Mouse (Mus musculus) hindbrain, embryonic 14.5 days (tissue): ENCODE measurements around the gene Adarb2. TPM values are rescaled to one million over a fixed set of nuclear protein-coding genes. Genes with fewer than 3 reads are reported as not detected.

Source experiments
- ATAC-seq: fragments of 200-750 bp; cut with Nextera tagmentation; 2 replicates; pipeline ENCODE4 v1.8.0; 2017; ENCODE audit warnings: moderate number of reproducible peaks, mild to moderate bottlenecking, moderate TSS enrichment, moderate library complexity; ENCODE audit not compliant: low FRiP score
- DNase-seq: peaks from one replicate; pipeline ENCODE4 v3.0.0-alpha.2; 2015; ENCODE audit warnings: low spot score
- H3K27ac ChIP-seq: fragments of 300-500 bp; sonication (generic); 2 replicates; pipeline ENCODE4 v1.5.1; 2014; ENCODE audit warnings: mild to moderate bottlenecking, moderate library complexity
- H3K27me3 ChIP-seq: fragments of 300-500 bp; sonication (generic); 2 replicates; pipeline ENCODE4 v1.6.1; 2014; ENCODE audit warnings: mild to moderate bottlenecking, low read length, mixed read lengths; ENCODE audit not compliant: control insufficient read depth, insufficient read depth
- H3K36me3 ChIP-seq: fragments of 300-500 bp; sonication (generic); replicated peaks from 2 replicates; pipeline ENCODE4 v1.6.1; 2014; ENCODE audit not compliant: control insufficient read depth, insufficient read depth
- H3K4me1 ChIP-seq: fragments of 300-500 bp; sonication (generic); replicated peaks from 2 replicates; pipeline ENCODE4 v1.6.1; 2014; ENCODE audit warnings: antibody characterized with exemption, low read length, mixed read lengths; ENCODE audit not compliant: control insufficient read depth, insufficient read depth
- H3K4me2 ChIP-seq: fragments of 300-500 bp; sonication (generic); replicated peaks from 2 replicates; pipeline ENCODE4 v1.6.1; 2014; ENCODE audit warnings: mild to moderate bottlenecking, moderate library complexity
- H3K4me3 ChIP-seq: fragments of 300-500 bp; sonication (generic); replicated peaks from 2 replicates; pipeline ENCODE4 v1.5.1; 2014; ENCODE audit warnings: mild to moderate bottlenecking, low read length
- H3K9ac ChIP-seq: fragments of 300-500 bp; sonication (generic); 2 replicates; pipeline ENCODE4 v1.6.1; 2014
- H3K9me3 ChIP-seq: fragments of 300-500 bp; sonication (generic); 2 replicates; pipeline ENCODE4 v1.6.1; 2016; ENCODE audit warnings: low read length; ENCODE audit not compliant: control insufficient read depth
- WGBS: fragments of 180-500 bp; shearing (Covaris S2); extraction: QIAGEN DNeasy Blood & Tissue Kit; methylation state at CpG from one replicate; pipeline ENCODE4 v1.1.7; 2014; 5-methylcytosine and 5-hydroxymethylcytosine counted together
- polyA plus RNA-seq: library from polyadenylated mRNA; unstranded; fragments of >200 nt; fragmentation: Nextera tagmentation; extraction: Ambion mirVana; gene quantifications from 2 replicates; pipeline ENCODE4 v1.2.1, GENCODE M21; 2014

The Adarb2 gene
- polyA plus RNA-seq, 1 experiment from 2014 or later: 27.5 TPM

DNA sequence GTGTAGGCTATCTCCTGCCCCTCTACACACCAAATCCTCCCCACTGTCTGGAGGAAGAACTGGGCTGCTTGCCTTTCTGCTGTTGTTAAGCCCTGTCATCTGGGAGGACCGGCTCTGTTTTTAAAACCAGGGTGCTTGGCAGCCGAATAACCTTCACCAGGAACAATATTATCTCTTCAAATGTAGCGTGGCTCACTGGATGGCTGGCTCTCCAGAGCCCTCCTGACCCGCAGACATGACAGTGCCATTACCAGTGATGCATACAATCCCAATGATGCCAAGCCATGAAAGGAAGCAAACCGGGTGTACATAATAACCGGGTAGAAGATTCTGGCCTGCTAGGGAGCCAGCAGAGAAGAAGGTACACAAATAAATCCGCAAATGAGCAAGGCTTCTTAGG is 360.5 kb downstream of the Adarb2 start:
- Histone ChIP-seq H3K4me1 (0 out of 2 replicates have a peak, but pooled peaks cover 3% of the 10 kb centered on the region), H3K9ac (no peak overlapping the region), H3K36me3 (no peaks in the 10 kb centered on the region), H3K9me3 (no peaks in the 10 kb centered on the region), H3K4me2 (no peak overlapping the region), H3K27me3 (no peaks in the 10 kb centered on the region), H3K4me3 (no peak overlapping the region), H3K27ac (no peak overlapping the region)
- DNase-seq: no peak
- WGBS: 69% methylated on average over 7 of the region's 7 CpGs
- no peak for ATAC-seq

DNA sequence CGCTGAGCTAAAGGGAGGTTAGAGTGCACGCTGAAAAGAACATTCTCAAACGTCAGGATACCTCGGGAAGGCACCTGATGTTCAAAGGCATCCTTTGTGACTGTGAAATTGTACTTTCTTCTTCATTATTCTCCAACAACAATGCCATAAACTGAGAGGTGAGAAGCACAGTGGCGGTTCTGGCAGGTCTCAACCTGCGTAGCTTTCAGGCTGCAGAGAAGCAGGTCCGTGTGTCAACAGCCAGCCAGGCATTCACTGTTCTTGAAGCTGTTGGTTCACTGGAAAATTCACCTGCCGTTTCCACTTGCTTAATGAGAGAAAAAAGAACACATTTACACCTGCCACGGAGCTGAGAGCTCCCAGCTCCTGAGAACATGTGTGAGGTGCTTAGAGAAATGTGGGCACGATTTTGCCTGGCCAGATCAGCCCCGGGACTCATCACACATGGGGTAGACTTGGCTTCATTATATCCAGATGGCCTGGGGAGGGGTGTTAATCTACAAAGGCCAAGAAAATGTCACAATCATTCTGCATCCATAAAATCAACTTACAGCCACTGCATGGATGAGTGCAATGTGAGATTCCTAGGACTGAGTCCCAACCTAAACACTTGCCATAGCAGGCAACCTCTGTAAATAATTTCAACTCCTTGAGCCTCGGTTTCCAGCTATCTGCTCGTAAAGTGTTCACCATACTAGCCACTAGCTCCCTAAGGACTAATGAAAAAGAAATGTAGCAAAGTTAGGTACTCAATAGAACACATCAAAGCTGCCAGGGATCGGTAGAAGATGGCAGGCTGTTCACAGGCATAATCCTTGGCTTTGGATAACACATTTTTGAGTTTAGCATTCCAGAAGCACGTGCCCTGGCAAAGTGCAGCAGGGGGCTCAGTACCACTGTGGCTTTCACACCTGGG is 364.7 kb downstream of the Adarb2 start:
- ATAC-seq (no peak), DNase-seq (peak; percentile 38)
- WGBS: 56% methylated on average over 15 of the region's 15 CpGs
- no peaks in the 10 kb centered on the region for H3K27me3 ChIP-seq
- H3K9me3 ChIP-seq: no peaks in the 10 kb centered on the region
- H3K4me2 ChIP-seq: no peak overlapping the region
- 0 out of 2 replicates have a peak, but pooled peaks cover 3% of the 10 kb centered on the region for H3K4me1 ChIP-seq
- H3K36me3 ChIP-seq: no peaks in the 10 kb centered on the region
- H3K9ac ChIP-seq: no peak overlapping the region
- peak overlapping the region; percentile 14; the same call in 1 of the 2 replicates for H3K27ac ChIP-seq
- H3K4me3 ChIP-seq: no peak overlapping the region

- Histone ChIP-seq H3K27ac (no peak overlapping the region), H3K36me3 (no peaks in the 10 kb centered on the region), H3K27me3 (no peaks in the 10 kb centered on the region), H3K4me2 (no peak overlapping the region), H3K9ac (no peak overlapping the region), H3K9me3 (no peaks in the 10 kb centered on the region), H3K4me1 (0 out of 2 replicates have a peak, but pooled peaks cover 3% of the 10 kb centered on the region), H3K4me3 (no peak overlapping the region)
- DNase-seq (no peak), ATAC-seq (no peak)
- WGBS: 83% methylated on average over 13 of the region's 13 CpGs
These were observed 367.6 kb downstream of the Adarb2 start for GRCm38 (mm10) chr13:8570269-8570668.

DNA sequence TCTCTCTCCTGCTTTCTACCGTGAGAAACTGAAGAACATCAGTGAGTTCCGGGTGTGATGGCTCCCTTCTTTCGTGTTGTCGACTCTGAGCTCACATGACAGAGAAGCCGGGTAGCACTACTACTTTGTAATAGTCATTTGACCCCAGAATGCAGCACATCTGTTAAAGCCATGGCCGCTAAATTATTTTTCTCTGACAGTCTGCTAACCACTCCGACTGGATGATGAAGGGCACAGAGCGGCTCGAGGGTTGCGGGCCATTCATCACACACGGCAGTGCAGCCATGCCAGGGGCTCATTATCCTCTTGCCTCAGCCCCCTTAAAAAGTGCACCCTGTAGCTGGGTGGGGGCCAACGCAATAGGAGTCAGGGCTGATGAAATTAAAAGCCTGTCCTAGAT is 371.2 kb downstream of the Adarb2 start:
- DNase-seq: no peak
- H3K27me3 ChIP-seq: no peaks in the 10 kb centered on the region
- H3K27ac ChIP-seq: no peak overlapping the region
- ATAC-seq: no peak
- no peaks in the 10 kb centered on the region for H3K36me3 ChIP-seq
- no peaks in the 10 kb centered on the region for H3K4me1 ChIP-seq
- H3K4me2 ChIP-seq: no peak overlapping the region
- no peaks in the 10 kb centered on the region for H3K9me3 ChIP-seq
- no peak overlapping the region for H3K4me3 ChIP-seq
- H3K9ac ChIP-seq: no peak overlapping the region
- whole genome bisulfite sequencing: 75% methylated on average over 12 of the region's 12 CpGs

DNA sequence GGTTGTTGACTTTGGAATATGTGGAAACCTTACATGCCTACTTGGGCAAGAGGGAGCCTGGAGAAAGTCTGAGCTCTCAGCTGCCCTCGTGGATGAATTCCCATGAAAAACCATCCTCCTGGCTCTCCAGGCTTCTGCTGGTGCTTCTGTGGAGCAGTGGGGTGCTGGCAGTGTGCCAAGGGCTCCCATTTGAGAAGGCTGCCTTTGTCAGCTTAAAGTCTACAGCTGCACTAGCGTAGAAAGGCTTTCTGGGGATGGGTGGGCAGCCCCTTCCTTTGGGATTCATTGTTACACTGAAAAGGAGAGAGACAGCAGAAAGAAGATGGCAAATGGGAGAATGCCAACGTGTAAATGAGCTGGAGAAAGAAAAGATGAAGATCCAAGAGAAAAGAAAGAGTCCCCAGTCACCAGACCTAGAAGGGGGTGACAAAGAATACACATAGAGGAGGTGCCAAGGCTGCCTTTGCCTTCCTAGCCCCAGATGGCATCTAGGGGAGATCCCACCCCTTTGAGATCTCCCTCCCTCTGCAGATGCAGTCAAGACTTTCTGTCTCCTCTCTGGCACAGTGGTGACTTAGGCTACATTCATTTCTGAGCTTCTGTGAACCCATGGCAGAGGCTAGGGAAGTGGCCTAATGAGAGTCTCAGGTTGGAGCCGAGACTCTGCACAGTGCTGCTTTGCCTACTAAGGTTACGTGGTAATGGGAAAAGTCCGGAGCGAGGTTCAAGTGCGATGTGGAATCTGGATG is 381.8 kb downstream of the Adarb2 start:
- Histone ChIP-seq H3K4me1 (0 out of 2 replicates have a peak, but pooled peaks cover 6% of the 10 kb centered on the region), H3K9ac (no peak overlapping the region), H3K4me2 (no peak overlapping the region), H3K36me3 (no peaks in the 10 kb centered on the region), H3K9me3 (no peaks in the 10 kb centered on the region), H3K4me3 (no peak overlapping the region), H3K27me3 (no peaks in the 10 kb centered on the region), H3K27ac (no peak overlapping the region)
- WGBS: 73% methylated on average over 8 of the region's 8 CpGs
- peak; percentile 62; the same call in 1 of the 2 replicates for ATAC-seq
- no peak for DNase-seq

- Histone ChIP-seq H3K4me3 (no peak overlapping the region), H3K4me1 (0 out of 2 replicates have a peak, but pooled peaks cover 6% of the 10 kb centered on the region), H3K36me3 (no peaks in the 10 kb centered on the region), H3K9ac (no peak overlapping the region), H3K9me3 (no peaks in the 10 kb centered on the region), H3K27ac (no peak overlapping the region), H3K4me2 (no peak overlapping the region), H3K27me3 (no peaks in the 10 kb centered on the region)
- WGBS: 67% methylated on average over 7 of the region's 7 CpGs
- ATAC-seq (no peak), DNase-seq (no peak)
These were observed 384.8 kb downstream of the Adarb2 start for GRCm38 (mm10) chr13:8587447-8587846.

DNA sequence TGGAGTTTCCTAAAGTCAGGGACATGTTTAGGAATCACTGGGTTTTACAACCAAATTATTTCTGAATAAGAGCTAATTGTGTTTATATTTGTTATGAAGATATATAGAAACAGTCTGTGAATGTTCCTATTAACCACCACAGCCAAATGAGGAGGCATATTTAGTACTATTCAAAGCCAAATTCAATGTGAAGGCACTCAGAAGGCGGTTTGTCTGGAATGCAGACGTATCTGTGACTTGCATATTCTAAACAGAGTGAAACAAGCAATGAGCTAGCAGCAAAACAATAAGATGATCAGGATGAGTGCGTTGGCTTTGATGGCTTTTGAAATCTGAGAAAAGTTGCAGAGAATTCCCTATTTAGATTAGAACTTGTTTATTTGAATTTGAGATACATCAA is 387.8 kb downstream of the Adarb2 start:
- no peaks in the 10 kb centered on the region for H3K9me3 ChIP-seq
- no peak overlapping the region for H3K4me2 ChIP-seq
- WGBS: 70% methylated on average over 3 of the region's 3 CpGs
- DNase-seq (no peak), ATAC-seq (no peak)
- no peak overlapping the region for H3K4me3 ChIP-seq
- no peaks in the 10 kb centered on the region; the same call in 1 of the 2 replicates for H3K4me1 ChIP-seq
- no peak overlapping the region for H3K9ac ChIP-seq
- H3K27ac ChIP-seq: no peak overlapping the region
- no peaks in the 10 kb centered on the region for H3K27me3 ChIP-seq
- no peaks in the 10 kb centered on the region for H3K36me3 ChIP-seq

DNA sequence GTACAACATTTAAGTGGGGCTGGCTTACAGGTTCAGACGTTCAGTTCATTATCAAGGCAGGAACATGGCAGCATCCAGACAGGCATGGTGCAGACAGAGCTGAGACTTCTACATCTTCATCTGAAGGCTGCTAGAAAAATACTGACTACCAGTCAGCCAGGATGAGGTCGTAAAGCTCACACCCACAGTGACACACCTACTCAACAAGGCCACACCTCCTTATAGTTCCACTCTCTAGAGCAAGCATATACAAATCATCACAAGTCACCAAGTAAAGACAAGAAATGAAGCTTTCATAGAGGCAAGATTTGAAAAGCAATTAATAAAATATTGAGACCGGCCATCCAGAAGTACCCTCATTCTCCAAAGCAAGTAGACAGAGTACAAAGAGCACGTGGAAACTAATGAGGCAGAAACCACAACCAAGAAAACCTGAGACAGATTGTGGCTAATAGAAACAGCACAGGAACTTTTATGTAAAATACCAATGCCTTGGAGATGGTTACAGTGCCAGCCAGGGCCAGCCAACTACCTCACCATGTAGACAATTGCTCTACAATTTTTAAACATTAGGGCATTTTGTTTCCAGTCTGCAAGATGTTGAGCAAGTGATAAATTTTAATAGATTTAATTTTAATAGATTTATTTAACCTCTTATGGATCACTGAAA is 394.4 kb downstream of the Adarb2 start:
- no peak overlapping the region for H3K27ac ChIP-seq
- no peak overlapping the region for H3K9ac ChIP-seq
- no peak for ATAC-seq
- WGBS: 66% methylated on average over 4 of the region's 4 CpGs
- H3K9me3 ChIP-seq: no peaks in the 10 kb centered on the region
- no peaks in the 10 kb centered on the region for H3K27me3 ChIP-seq
- H3K4me2 ChIP-seq: no peak overlapping the region
- H3K4me1 ChIP-seq: no peaks in the 10 kb centered on the region; the same call in 1 of the 2 replicates
- no peak overlapping the region for H3K4me3 ChIP-seq
- H3K36me3 ChIP-seq: no peaks in the 10 kb centered on the region
- no peak for DNase-seq

- no peaks in the 10 kb centered on the region for H3K36me3 ChIP-seq
- ATAC-seq: no peak
- H3K4me3 ChIP-seq: no peak overlapping the region
- H3K4me1 ChIP-seq: no peaks in the 10 kb centered on the region; the same call in 1 of the 2 replicates
- H3K27ac ChIP-seq: no peak overlapping the region
- H3K9ac ChIP-seq: no peak overlapping the region
- H3K27me3 ChIP-seq: no peaks in the 10 kb centered on the region
- no peak overlapping the region for H3K4me2 ChIP-seq
- 63% methylated on average over 6 of the region's 6 CpGs for WGBS
- no peak for DNase-seq
- no peaks in the 10 kb centered on the region for H3K9me3 ChIP-seq
These were observed 395.0 kb downstream of the Adarb2 start for GRCm38 (mm10) chr13:8597647-8598017.
